Mouse (Mus musculus) hindbrain, embryonic 11.5 days (tissue): ENCODE measurements around the gene Ak5. TPM values are rescaled to one million over a fixed set of nuclear protein-coding genes. Genes with fewer than 3 reads are reported as not detected.

Experiments
- ATAC-seq: fragments of 200-750 bp; cut with Nextera tagmentation; 2 replicates; pipeline ENCODE4 v1.8.0; 2017; ENCODE audit warnings: mild to moderate bottlenecking, moderate TSS enrichment, moderate library complexity; ENCODE audit not compliant: low FRiP score
- DNase-seq: peaks from one replicate; pipeline ENCODE4 v3.0.0-alpha.2; 2015; ENCODE audit warnings: low spot score
- H3K27ac ChIP-seq: fragments of 300-500 bp; sonication (generic); 2 replicates; pipeline ENCODE4 v1.5.1; 2014; ENCODE audit warnings: mild to moderate bottlenecking, low read depth, low read length
- H3K27me3 ChIP-seq: fragments of 300-500 bp; sonication (generic); 2 replicates; pipeline ENCODE4 v1.6.1; 2014; ENCODE audit warnings: mild to moderate bottlenecking, low read length, moderate library complexity, mixed read lengths; ENCODE audit not compliant: control insufficient read depth, insufficient read depth
- H3K36me3 ChIP-seq: fragments of 300-500 bp; sonication (generic); 2 replicates; pipeline ENCODE4 v1.6.1; 2014; ENCODE audit warnings: mild to moderate bottlenecking, low read length, moderate library complexity, mixed read lengths; ENCODE audit not compliant: control insufficient read depth, insufficient read depth
- H3K4me1 ChIP-seq: fragments of 300-500 bp; sonication (generic); replicated peaks from 2 replicates; pipeline ENCODE4 v1.6.1; 2014; ENCODE audit warnings: low read length, mixed read lengths; ENCODE audit not compliant: control insufficient read depth, insufficient read depth
- H3K4me2 ChIP-seq: fragments of 300-500 bp; sonication (generic); replicated peaks from 2 replicates; pipeline ENCODE4 v1.6.1; 2014; ENCODE audit warnings: mild to moderate bottlenecking, low read depth, low read length
- H3K4me3 ChIP-seq: fragments of 300-500 bp; sonication (generic); 2 replicates; pipeline ENCODE4 v1.5.1; 2014; ENCODE audit warnings: low read depth, low read length
- H3K9ac ChIP-seq: fragments of 300-500 bp; sonication (generic); 2 replicates; pipeline ENCODE4 v1.6.1; 2014; ENCODE audit warnings: low read depth, low read length
- H3K9me3 ChIP-seq: fragments of 300-500 bp; sonication (generic); 2 replicates; pipeline ENCODE4 v1.6.1; 2016; ENCODE audit warnings: low read length; ENCODE audit not compliant: control insufficient read depth
- WGBS: fragments of 180-500 bp; shearing (Covaris S2); extraction: QIAGEN DNeasy Blood & Tissue Kit; methylation state at CpG from one replicate; pipeline ENCODE4 v1.1.7; 2014; 5-methylcytosine and 5-hydroxymethylcytosine counted together
- polyA plus RNA-seq: library from polyadenylated mRNA; unstranded; fragments of >200 nt; fragmentation: Nextera tagmentation; extraction: Ambion mirVana; gene quantifications from 2 replicates; pipeline ENCODE4 v1.2.1, GENCODE M21; 2014

Ak5 gene
- polyA plus RNA-seq, 1 experiment from 2014 or later, result 0.51 TPM

GRCm38 (mm10) chr3:152564516-152565113 lies 103.5 kb downstream of the Ak5 start:
- Histone ChIP-seq H3K4me2 (no peak overlapping the region), H3K4me3 (no peak overlapping the region), H3K9ac (no peak overlapping the region), H3K27me3 (no peaks in the 10 kb centered on the region), H3K9me3 (no peaks in the 10 kb centered on the region), H3K36me3 (no peaks in the 10 kb centered on the region), H3K4me1 (no peaks in the 10 kb centered on the region), H3K27ac (no peak overlapping the region)
- 79% methylated on average over 6 of the region's 6 CpGs for WGBS
- DNase-seq (no peak), ATAC-seq (no peak)

- no peak overlapping the region for H3K4me2 ChIP-seq
- no peak overlapping the region for H3K27ac ChIP-seq
- no peak overlapping the region for H3K4me3 ChIP-seq
- ATAC-seq (no peak), DNase-seq (no peak)
- no peaks in the 10 kb centered on the region for H3K9me3 ChIP-seq
- H3K4me1 ChIP-seq, result no peaks in the 10 kb centered on the region
- H3K27me3 ChIP-seq, result no peaks in the 10 kb centered on the region
- H3K9ac ChIP-seq, result no peak overlapping the region
- no peaks in the 10 kb centered on the region for H3K36me3 ChIP-seq
Measured at GRCm38 (mm10) chr3:152563833-152564232, 104.3 kb downstream of the Ak5 start.

GRCm38 (mm10) chr3:152561708-152562107 lies 106.5 kb downstream of the Ak5 start:
- Histone ChIP-seq H3K9me3 (no peaks in the 10 kb centered on the region), H3K4me3 (no peak overlapping the region), H3K27ac (no peak overlapping the region), H3K4me2 (no peak overlapping the region), H3K27me3 (no peaks in the 10 kb centered on the region), H3K4me1 (no peaks in the 10 kb centered on the region), H3K36me3 (no peaks in the 10 kb centered on the region), H3K9ac (no peak overlapping the region)
- ATAC-seq (no peak), DNase-seq (no peak)
- WGBS, result 81% methylated on average over 2 of the region's 2 CpGs

GRCm38 (mm10) chr3:152559295-152559694 lies 108.9 kb downstream of the Ak5 start:
- Histone ChIP-seq H3K36me3 (no peaks in the 10 kb centered on the region), H3K9ac (no peak overlapping the region), H3K4me2 (no peak overlapping the region), H3K9me3 (no peaks in the 10 kb centered on the region), H3K4me1 (no peaks in the 10 kb centered on the region), H3K27ac (no peak overlapping the region), H3K4me3 (no peak overlapping the region), H3K27me3 (no peaks in the 10 kb centered on the region)
- DNase-seq, result no peak
- 84% methylated on average over 4 of the region's 4 CpGs for WGBS
- ATAC-seq, result no peak

GRCm38 (mm10) chr3:152558106-152558505 lies 110.1 kb downstream of the Ak5 start:
- Histone ChIP-seq H3K9me3 (no peaks in the 10 kb centered on the region), H3K27me3 (no peaks in the 10 kb centered on the region), H3K36me3 (no peaks in the 10 kb centered on the region), H3K27ac (no peak overlapping the region), H3K4me3 (no peak overlapping the region), H3K4me1 (no peaks in the 10 kb centered on the region), H3K4me2 (no peak overlapping the region), H3K9ac (no peak overlapping the region)
- ATAC-seq (no peak), DNase-seq (no peak)
- WGBS, result 63% methylated on average over 10 of the region's 10 CpGs

GRCm38 (mm10) chr3:152557659-152558058 lies 110.5 kb downstream of the Ak5 start:
- Histone ChIP-seq H3K36me3 (no peaks in the 10 kb centered on the region), H3K4me1 (no peaks in the 10 kb centered on the region), H3K4me2 (no peak overlapping the region), H3K9ac (no peak overlapping the region), H3K9me3 (no peaks in the 10 kb centered on the region), H3K27ac (no peak overlapping the region), H3K27me3 (no peaks in the 10 kb centered on the region), H3K4me3 (no peak overlapping the region)
- WGBS, result 44% methylated on average over 10 of the region's 12 CpGs
- DNase-seq (no peak), ATAC-seq (no peak)

GRCm38 (mm10) chr3:152556919-152557318 lies 111.2 kb downstream of the Ak5 start:
- H3K4me1 ChIP-seq, result no peaks in the 10 kb centered on the region
- no peak overlapping the region for H3K4me3 ChIP-seq
- no peaks in the 10 kb centered on the region for H3K9me3 ChIP-seq
- H3K36me3 ChIP-seq, result no peaks in the 10 kb centered on the region
- 89% methylated on average over 3 of the region's 3 CpGs for WGBS
- no peaks in the 10 kb centered on the region for H3K27me3 ChIP-seq
- H3K9ac ChIP-seq, result no peak overlapping the region
- H3K27ac ChIP-seq, result no peak overlapping the region
- no peak for DNase-seq
- no peak for ATAC-seq
- H3K4me2 ChIP-seq, result no peak overlapping the region

GRCm38 (mm10) chr3:152556435-152556834 lies 111.7 kb downstream of the Ak5 start:
- H3K4me2 ChIP-seq, result no peak overlapping the region
- H3K36me3 ChIP-seq, result no peaks in the 10 kb centered on the region
- H3K4me3 ChIP-seq, result no peak overlapping the region
- H3K9me3 ChIP-seq, result no peaks in the 10 kb centered on the region
- H3K27me3 ChIP-seq, result no peaks in the 10 kb centered on the region
- DNase-seq (no peak), ATAC-seq (no peak)
- H3K9ac ChIP-seq, result no peak overlapping the region
- no peaks in the 10 kb centered on the region for H3K4me1 ChIP-seq
- 85% methylated on average over 3 of the region's 4 CpGs for WGBS
- H3K27ac ChIP-seq, result no peak overlapping the region

GRCm38 (mm10) chr3:152555216-152555615 lies 112.9 kb downstream of the Ak5 start:
- no peaks in the 10 kb centered on the region for H3K4me1 ChIP-seq
- 53% methylated on average over 7 of the region's 7 CpGs for whole genome bisulfite sequencing
- H3K27ac ChIP-seq, result no peak overlapping the region

More at GRCm38 (mm10) chr3:152555216-152555615, 112.9 kb downstream of the Ak5 start:
- H3K4me2 ChIP-seq, result no peak overlapping the region
- no peak for DNase-seq
- H3K9me3 ChIP-seq, result no peaks in the 10 kb centered on the region
- no peak for ATAC-seq
- H3K9ac ChIP-seq, result no peak overlapping the region
- H3K27me3 ChIP-seq, result no peaks in the 10 kb centered on the region
- no peaks in the 10 kb centered on the region for H3K36me3 ChIP-seq
- no peak overlapping the region for H3K4me3 ChIP-seq
